Mouse (Mus musculus): Measurements from ENCODE around the gene Gata3. TPM values are rescaled to one million over a fixed set of nuclear protein-coding genes. Genes with fewer than 3 reads are reported as not detected.

Gene Gata3
- polyA plus RNA-seq, 1 experiment from 2014 or later: 12.1 TPM

- Histone ChIP-seq H3K27me3 (replicated peaks) (peaks cover 93% of the 10 kb centered on the region), H3K9ac (no peak overlapping the region), H3K9me3 (no peaks in the 10 kb centered on the region), H3K36me3 (no peaks in the 10 kb centered on the region), H3K4me3 (no peak overlapping the region), H3K4me1 (peaks cover 3% of the 10 kb centered on the region; the same call in 1 of the 2 replicates), H3K4me2 (replicated peaks) (0 out of 2 replicates have a peak overlapping the region, but pooled peaks have one; percentile 40), H3K27ac (no peak overlapping the region)
- no peak for ATAC-seq (ENCODE audit: low FRiP score, low read depth)
- under 1% methylated on average over 19 of the region's 19 CpGs for WGBS
These were observed 5.2 kb upstream of the Gata3 start for GRCm38 (mm10) chr2:9894836-9895593.

DNA sequence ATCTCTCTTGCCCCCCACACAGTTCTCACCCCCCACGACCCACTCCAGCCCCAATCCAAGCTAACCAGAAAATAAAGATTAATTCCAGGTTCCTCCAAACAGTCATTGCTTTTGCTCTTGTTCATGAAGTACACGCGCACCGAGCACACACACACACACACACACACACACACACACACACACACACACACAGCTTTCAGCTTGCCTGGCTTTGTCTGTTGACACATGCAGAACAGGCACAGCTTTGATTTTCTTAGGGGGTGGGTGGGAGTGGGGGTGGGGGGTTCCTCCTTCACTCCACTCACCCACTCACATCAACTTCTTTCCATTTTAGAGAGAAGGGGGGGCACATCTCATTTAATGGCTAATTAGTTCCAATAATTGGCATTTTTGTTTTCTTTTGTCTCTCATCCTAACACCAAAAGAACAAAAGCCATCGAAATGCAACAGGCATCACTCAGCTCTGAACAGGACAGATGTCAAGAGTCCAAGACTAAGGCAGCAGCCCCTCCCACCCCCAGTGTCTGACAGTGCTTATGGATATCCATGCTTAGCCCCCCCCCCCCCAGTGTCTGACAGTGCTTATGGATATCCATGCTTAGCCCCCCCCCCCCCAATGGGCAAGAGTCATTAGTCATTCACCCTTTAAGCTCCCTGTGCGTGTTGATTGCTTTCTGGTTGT is 3.6 kb upstream of the Gata3 start:
- Histone ChIP-seq H3K4me2 (replicated peaks) (no peak overlapping the region), H3K27me3 (replicated peaks) (peaks cover 96% of the 10 kb centered on the region), H3K36me3 (no peaks in the 10 kb centered on the region), H3K9me3 (no peaks in the 10 kb centered on the region), H3K4me3 (no peak overlapping the region), H3K4me1 (peaks cover 7% of the 10 kb centered on the region), H3K27ac (no peak overlapping the region), H3K9ac (no peak overlapping the region)
- ATAC-seq (ENCODE audit: low FRiP score, low read depth): no peak
- WGBS: 0% methylated on average over 6 of the region's 6 CpGs

DNA sequence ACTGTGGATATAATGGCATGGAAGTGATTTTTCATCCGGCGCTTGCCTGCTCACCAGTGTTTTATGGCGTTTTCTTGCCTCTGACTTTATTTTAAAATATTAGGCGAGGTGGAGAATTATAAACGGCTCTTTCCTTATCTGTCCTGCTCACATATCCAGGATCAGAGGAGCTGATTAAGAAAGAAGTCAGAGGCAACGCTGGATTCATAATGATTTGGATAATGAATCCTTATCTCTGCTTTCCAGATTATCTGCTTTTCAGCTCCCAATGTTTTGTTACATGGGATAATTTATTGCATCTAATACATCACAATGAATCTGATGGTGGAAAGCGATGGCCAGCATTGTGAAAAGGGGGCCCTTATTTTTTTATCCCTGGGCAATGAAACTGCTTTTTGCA is 2.7 kb upstream of the Gata3 start:
- Histone ChIP-seq H3K9ac (no peak overlapping the region), H3K4me3 (no peak overlapping the region), H3K4me1 (peaks cover 7% of the 10 kb centered on the region), H3K36me3 (no peaks in the 10 kb centered on the region), H3K4me2 (replicated peaks) (no peak overlapping the region), H3K27me3 (replicated peaks) (peaks cover 96% of the 10 kb centered on the region), H3K27ac (no peak overlapping the region), H3K9me3 (no peaks in the 10 kb centered on the region)
- 1% methylated on average over 7 of the region's 7 CpGs for WGBS
- ATAC-seq (ENCODE audit: low FRiP score, low read depth): no peak

- Histone ChIP-seq H3K36me3 (no peaks in the 10 kb centered on the region), H3K27ac (no peak overlapping the region), H3K9ac (no peak overlapping the region), H3K4me1 (peaks cover 5% of the 10 kb centered on the region), H3K4me3 (no peak overlapping the region), H3K4me2 (replicated peaks) (no peak overlapping the region), H3K27me3 (replicated peaks) (peaks cover 96% of the 10 kb centered on the region), H3K9me3 (no peaks in the 10 kb centered on the region)
- ATAC-seq (ENCODE audit: low FRiP score, low read depth): no peak
- 2% methylated on average over 5 of the region's 5 CpGs for WGBS
These were observed 1.1 kb upstream of the Gata3 start for GRCm38 (mm10) chr2:9890906-9891305.

DNA sequence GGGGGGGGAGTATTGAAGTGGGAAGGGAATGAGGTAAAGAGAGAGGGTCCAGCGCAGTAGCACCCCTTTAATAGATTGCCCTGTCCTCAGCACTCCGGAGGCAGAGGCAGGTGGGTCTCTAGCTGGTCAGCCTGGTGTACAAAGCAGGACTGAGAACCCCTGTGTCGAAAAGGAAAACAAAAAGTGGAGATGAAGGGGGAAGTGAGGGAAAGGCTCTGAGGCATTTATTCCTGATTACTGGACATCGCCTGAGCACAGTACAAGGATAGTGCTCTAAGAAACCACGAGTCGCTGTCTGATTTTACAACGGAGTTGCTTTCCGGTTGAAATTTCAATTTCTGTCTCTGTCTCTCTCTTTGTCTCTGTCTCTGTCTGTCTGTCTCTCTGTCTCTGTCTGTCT is 417 bp upstream of the Gata3 start:
- Histone ChIP-seq H3K9me3 (no peaks in the 10 kb centered on the region), H3K4me2 (replicated peaks) (no peak overlapping the region), H3K27me3 (replicated peaks) (peaks cover 96% of the 10 kb centered on the region), H3K9ac (no peak overlapping the region), H3K4me1 (peaks cover 4% of the 10 kb centered on the region; the same call in 1 of the 2 replicates), H3K36me3 (no peaks in the 10 kb centered on the region), H3K4me3 (no peak overlapping the region), H3K27ac (no peak overlapping the region)
- 3% methylated on average over 8 of the region's 8 CpGs for WGBS
- no peak for ATAC-seq (ENCODE audit: low FRiP score, low read depth)

DNA sequence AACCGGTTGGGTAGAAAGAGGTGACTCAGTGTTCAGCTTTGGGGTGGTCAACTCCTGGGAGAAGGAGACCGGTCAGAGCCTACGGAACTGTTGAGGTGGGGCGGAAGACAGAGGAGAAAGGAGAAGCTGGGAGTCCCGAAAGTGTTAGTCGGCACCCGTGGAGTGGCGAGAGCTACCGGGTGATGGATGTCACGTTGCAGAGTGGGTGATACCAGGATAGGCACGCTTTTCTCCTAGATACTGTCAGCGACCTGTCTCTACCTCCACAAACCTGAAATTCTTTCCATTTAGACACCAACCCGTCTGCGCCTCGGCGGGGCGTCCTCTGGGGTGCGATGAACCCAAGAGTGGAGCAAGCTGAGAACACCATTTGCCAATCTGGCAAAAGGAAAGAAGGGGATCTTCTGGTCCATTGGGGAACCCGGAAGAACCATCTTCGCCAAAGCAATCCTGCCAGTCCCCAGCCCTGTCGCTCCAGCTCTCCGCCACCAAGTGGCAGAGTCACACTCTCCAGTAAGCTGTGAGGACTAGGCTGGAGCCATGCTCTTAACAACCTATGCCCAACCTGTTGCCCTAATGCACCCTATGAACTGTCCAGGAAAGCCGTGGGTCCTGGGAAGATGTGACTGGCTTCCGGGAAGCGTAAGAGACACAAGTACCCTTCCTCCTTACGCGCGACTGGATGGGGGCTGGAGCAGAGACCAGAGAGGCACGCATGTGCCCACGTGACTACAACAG is 752 bp downstream of the Gata3 start, which contains the start of gene 9230102O04Rik:
9230102O04Rik (minus strand) TSS at position 628 of the 738 bp plus-strand sequence.
- H3K4me1 ChIP-seq: peaks cover 4% of the 10 kb centered on the region; the same call in 1 of the 2 replicates
- no peaks in the 10 kb centered on the region for H3K9me3 ChIP-seq
- peak; percentile 64; the same call in 1 of the 2 replicates for ATAC-seq (ENCODE audit: low FRiP score, low read depth)
- peak within 1 kb of the TSS; percentile 33 for H3K4me2 ChIP-seq (replicated peaks)
- H3K9ac ChIP-seq: no peak within 1 kb of the TSS
- H3K36me3 ChIP-seq: no peaks in the 10 kb centered on the region
- H3K27ac ChIP-seq: no peak within 1 kb of the TSS
- peaks cover 96% of the 10 kb centered on the region for H3K27me3 ChIP-seq (replicated peaks)
- no peak within 1 kb of the TSS for H3K4me3 ChIP-seq
- under 1% methylated on average over 30 of the region's 30 CpGs for WGBS

- WGBS: 2% methylated on average over 7 of the region's 7 CpGs
- ATAC-seq (ENCODE audit: low FRiP score, low read depth): no peak
- Histone ChIP-seq H3K36me3 (no peaks in the 10 kb centered on the region), H3K27me3 (replicated peaks) (peaks cover 95% of the 10 kb centered on the region), H3K9ac (no peak overlapping the region), H3K9me3 (no peaks in the 10 kb centered on the region), H3K4me2 (replicated peaks) (no peak overlapping the region), H3K27ac (no peak overlapping the region), H3K4me1 (peaks cover 9% of the 10 kb centered on the region; the same call in 1 of the 2 replicates), H3K4me3 (no peak overlapping the region)
These were observed 2.2 kb downstream of the Gata3 start for GRCm38 (mm10) chr2:9887636-9888035.

DNA sequence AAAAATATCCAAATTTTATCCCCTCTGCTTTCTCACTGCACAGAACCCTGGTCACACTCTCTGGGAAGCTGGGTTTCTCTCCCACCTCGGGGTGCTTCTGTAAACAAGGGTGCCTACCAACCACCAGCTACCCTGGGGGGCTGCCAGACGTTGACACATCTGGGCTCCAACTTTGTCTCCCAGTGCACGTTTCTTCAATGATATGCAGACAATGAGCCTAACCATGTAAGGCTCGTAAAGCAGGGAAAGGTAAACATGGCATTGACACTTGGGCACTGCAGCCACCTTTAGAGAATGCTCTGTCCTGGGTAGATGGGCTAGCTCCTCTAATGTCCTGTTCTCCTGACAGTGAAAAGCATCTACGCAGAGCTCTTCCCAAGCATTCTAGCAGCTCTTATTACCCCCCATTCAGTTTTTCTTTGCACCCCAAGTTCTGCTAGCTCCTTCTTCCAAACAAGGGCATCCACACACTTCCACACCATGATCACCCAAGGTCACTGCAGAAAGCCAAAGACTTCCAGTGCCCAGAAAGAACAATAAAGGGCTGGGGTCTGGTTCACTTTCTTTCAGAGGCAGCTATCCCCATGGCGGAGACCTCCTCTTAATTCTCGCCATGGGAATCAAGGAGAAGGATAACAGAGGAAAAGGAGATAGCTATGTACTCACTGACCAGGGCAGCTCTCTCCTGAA is 2.8 kb downstream of the Gata3 start:
- no peak overlapping the region for H3K4me3 ChIP-seq
- 2% methylated on average over 7 of the region's 7 CpGs for WGBS
- H3K4me2 ChIP-seq (replicated peaks): no peak overlapping the region
- ATAC-seq (ENCODE audit: low FRiP score, low read depth): no peak
- H3K36me3 ChIP-seq: no peaks in the 10 kb centered on the region
- no peaks in the 10 kb centered on the region for H3K9me3 ChIP-seq
- H3K9ac ChIP-seq: no peak overlapping the region
- peaks cover 95% of the 10 kb centered on the region for H3K27me3 ChIP-seq (replicated peaks)
- H3K4me1 ChIP-seq: peaks cover 12% of the 10 kb centered on the region; the same call in 1 of the 2 replicates
- H3K27ac ChIP-seq: no peak overlapping the region

GRCm38 (mm10) chr2:9886031-9886430 is 3.8 kb downstream of the Gata3 start:
- WGBS: 6% methylated on average over 3 of the region's 3 CpGs
- H3K4me1 ChIP-seq: peaks cover 20% of the 10 kb centered on the region
- no peak overlapping the region for H3K4me2 ChIP-seq (replicated peaks)
- H3K4me3 ChIP-seq: no peak overlapping the region
- no peak for ATAC-seq (ENCODE audit: low FRiP score, low read depth)
- H3K9ac ChIP-seq: no peak overlapping the region
- peaks cover 99% of the 10 kb centered on the region for H3K27me3 ChIP-seq (replicated peaks)
- no peaks in the 10 kb centered on the region for H3K36me3 ChIP-seq
- no peak overlapping the region for H3K27ac ChIP-seq
- H3K9me3 ChIP-seq: no peaks in the 10 kb centered on the region

- no peak overlapping the region for H3K27ac ChIP-seq
- ATAC-seq (ENCODE audit: low FRiP score, low read depth): no peak
- peaks cover 24% of the 10 kb centered on the region for H3K4me1 ChIP-seq
- no peak overlapping the region for H3K4me2 ChIP-seq (replicated peaks)
- peaks cover 99% of the 10 kb centered on the region for H3K27me3 ChIP-seq (replicated peaks)
- under 1% methylated on average over 14 of the region's 14 CpGs for WGBS
- H3K9me3 ChIP-seq: no peaks in the 10 kb centered on the region
- H3K36me3 ChIP-seq: no peaks in the 10 kb centered on the region
- H3K9ac ChIP-seq: no peak overlapping the region
- no peak overlapping the region for H3K4me3 ChIP-seq
These were observed 4.5 kb downstream of the Gata3 start for GRCm38 (mm10) chr2:9885217-9885770.

DNA sequence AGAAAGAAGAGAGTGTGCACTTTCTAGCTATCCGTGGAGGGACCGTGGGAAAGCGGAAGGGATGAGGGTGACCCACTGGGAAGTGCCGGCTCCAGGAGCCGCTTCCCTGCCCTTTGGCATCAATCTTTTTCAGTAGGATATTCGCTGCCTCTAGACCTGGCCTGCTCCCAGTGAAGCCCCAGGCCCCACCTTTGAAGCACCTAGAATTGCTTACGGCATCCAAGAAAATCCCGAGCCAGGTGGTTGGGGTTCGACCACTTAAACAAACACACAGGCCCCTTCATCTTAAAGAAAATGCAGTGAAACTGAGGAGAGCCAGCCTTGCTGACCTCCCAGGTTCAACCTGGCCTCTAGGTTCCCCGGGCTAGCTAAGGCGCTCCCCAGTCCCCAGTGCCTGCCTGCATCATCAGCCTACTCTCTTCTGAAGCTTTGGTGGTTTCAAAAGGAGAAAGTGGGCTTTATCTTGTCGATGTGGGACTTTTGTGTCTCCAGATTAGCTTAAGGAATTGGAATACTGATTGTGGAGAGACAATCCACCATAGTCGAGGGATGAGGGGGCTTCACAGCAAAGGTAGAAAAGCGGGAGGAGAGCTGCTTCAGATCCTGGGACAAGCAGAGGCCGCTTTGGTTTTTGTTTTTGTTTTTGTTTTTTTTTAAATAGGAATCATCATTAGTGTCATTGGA is 5.2 kb downstream of the Gata3 start:
- Histone ChIP-seq H3K9me3 (no peaks in the 10 kb centered on the region), H3K4me2 (replicated peaks) (no peak overlapping the region), H3K4me3 (no peak overlapping the region), H3K9ac (no peak overlapping the region), H3K36me3 (no peaks in the 10 kb centered on the region), H3K27me3 (replicated peaks) (peaks cover 99% of the 10 kb centered on the region), H3K27ac (no peak overlapping the region), H3K4me1 (peaks cover 24% of the 10 kb centered on the region)
- 2% methylated on average over 15 of the region's 15 CpGs for whole genome bisulfite sequencing
- no peak for ATAC-seq (ENCODE audit: low FRiP score, low read depth)
